ENCODE assay signal across 9 mouse cellular contexts in the genomic region with DNA sequence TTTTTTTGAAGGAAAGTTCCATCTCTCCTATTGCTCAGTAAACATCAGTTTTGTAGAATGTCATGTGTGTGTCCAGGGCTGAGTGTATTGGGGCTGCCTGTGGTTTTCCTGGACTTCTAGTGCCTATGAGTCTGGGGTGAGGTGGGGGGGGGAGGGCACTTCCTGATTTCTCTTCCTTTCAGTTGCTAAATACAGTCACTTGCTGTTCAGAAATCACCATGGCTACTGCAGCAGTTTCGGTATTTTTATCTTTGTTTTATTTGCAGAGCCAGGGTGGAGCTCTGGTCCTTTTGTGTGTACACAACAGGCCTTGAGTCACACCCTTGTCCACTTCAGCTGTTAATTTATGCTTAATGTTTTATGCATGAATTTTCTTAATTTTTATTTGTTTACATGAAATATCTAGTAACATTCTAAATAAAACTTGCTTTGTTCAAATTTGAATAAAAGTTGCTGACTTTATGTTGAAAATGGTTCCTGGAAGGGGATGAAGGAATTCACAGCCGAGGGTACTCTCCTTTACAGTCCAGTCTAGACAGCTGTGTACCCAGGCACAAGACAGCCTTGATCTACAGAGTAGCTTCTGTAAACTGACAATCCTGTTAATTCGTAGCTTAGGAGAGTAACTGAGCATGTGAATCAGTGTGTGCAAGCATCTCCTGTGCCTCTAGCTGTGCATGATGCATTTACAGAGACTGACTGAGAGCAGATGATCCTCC.
DNase-seq lines count a peak whose midpoint lies in the region; ATAC-seq and TF ChIP-seq lines count a peak whose summit lies in the region.
"Had no signal": no experiment of that assay in that cellular context is flagged by ENCODE, and none has a peak within 500 bp of the region (broad histone marks: within the 10 kb centered on the region; RNA-seq: fewer than 3 reads in every experiment).

No protein-coding gene starts in this region.

- H3K27me3 ChIP-seq in hindbrain, postnatal 0 days (ENCODE audit: insufficient read depth, low read length) = no peaks in the 10 kb centered on the region
- H3K27me3 ChIP-seq in liver, embryonic 14.5 days (ENCODE audit: control insufficient read depth, insufficient read depth, low read length) = no peaks in the 10 kb centered on the region
- H3K27me3 ChIP-seq: heart, embryonic 13.5 days had no signal

- WGBS in hindbrain, postnatal 0 days = 13% methylated on average over 3 of the region's 3 CpGs
- WGBS in liver, embryonic 14.5 days (ENCODE audit: insufficient replicate concordance) = 12% methylated on average over 3 of the region's 3 CpGs

- no peak overlapping the region for H3K4me3 ChIP-seq in hindbrain, postnatal 0 days (ENCODE audit: low read length)
- H3K4me3 ChIP-seq in liver, embryonic 14.5 days (ENCODE audit: insufficient read depth in 1 of 2, low read depth in 2 of 2, low read length in 2 of 2) = no peak overlapping the region
- H3K4me3 ChIP-seq: heart, embryonic 13.5 days had no signal

- intact Hi-C loops in heart, postnatal 36 days (cut with DNase I) = no loop called here

- H3K27ac ChIP-seq in hindbrain, postnatal 0 days = no peak overlapping the region
- H3K27ac ChIP-seq in liver, embryonic 14.5 days = no peak overlapping the region
- H3K27ac ChIP-seq: heart, embryonic 13.5 days had no signal

- H3K36me3 ChIP-seq in hindbrain, postnatal 0 days (ENCODE audit: insufficient read depth, low read length) = no peaks in the 10 kb centered on the region
- no peaks in the 10 kb centered on the region for H3K36me3 ChIP-seq in liver, embryonic 14.5 days (replicated peaks; ENCODE audit: control insufficient read depth, insufficient read depth, low read depth)
- H3K36me3 ChIP-seq: heart, embryonic 13.5 days had no signal

- H3K9ac ChIP-seq in hindbrain, postnatal 0 days (replicated peaks; ENCODE audit: low read length) = no peak overlapping the region
- no peak overlapping the region for H3K9ac ChIP-seq in liver, embryonic 14.5 days (replicated peaks)
- H3K9ac ChIP-seq: heart, embryonic 13.5 days had no signal

- H3K9me3 ChIP-seq in hindbrain, postnatal 0 days (ENCODE audit: low read length) = no peaks in the 10 kb centered on the region
- no peaks in the 10 kb centered on the region for H3K9me3 ChIP-seq in liver, embryonic 14.5 days (ENCODE audit: control insufficient read depth, low read length)
- H3K9me3 ChIP-seq: heart, embryonic 13.5 days had no signal

- peak; percentile 29 for DNase-seq in embryo, embryonic 11 days
- DNase-seq in embryo, embryonic 10 days (ENCODE audit: low spot score) = no peak
- DNase-seq in MEL-GATA-1-ER (ENCODE audit: extremely low read depth, low read depth) (peak; percentile 28), MN1 (ENCODE audit: low spot score) (no peak)
- DNase-seq in hindbrain, postnatal 0 days (ENCODE audit: low spot score) = peak; percentile 20
- DNase-seq in liver, embryonic 14.5 days (ENCODE audit: low read depth in 3 of 3, low spot score in 3 of 3) = no peak
- no peak for DNase-seq in heart, postnatal 36 days

- no peak for TF ChIP-seq CTCF in hindbrain, postnatal 0 days (IDR thresholded peaks at IDR 0.05; ENCODE audit: low read depth)
- no peak for TF ChIP-seq CTCF in liver, embryonic 14.5 days (IDR thresholded peaks at IDR 0.05; ENCODE audit: low read depth)

- no peaks in the 10 kb centered on the region for H3K4me1 ChIP-seq in hindbrain, postnatal 0 days (ENCODE audit: insufficient read depth, low read length)
- peaks cover 0 to 3% of the 10 kb centered on the region in 2 experiments; a peak in 2 of 4 replicates for H3K4me1 ChIP-seq in liver, embryonic 14.5 days (replicated peaks; ENCODE audit: control insufficient read depth in 2 of 2, insufficient read depth in 2 of 2, low read length in 1 of 2)

- ATAC-seq in hindbrain, postnatal 0 days = peak; percentile 76
- ATAC-seq in liver, embryonic 14.5 days (ENCODE audit: insufficient read depth) = peak; percentile 47; the same call in 1 of the 2 replicates
- ATAC-seq in neutrophil, adult 5-6 weeks (ENCODE audit: extremely low read depth, insufficient number of reproducible peaks, low FRiP score, poor library complexity, severe bottlenecking) = peak; percentile 78

- no peak for TF ChIP-seq EP300 in liver, embryonic 14.5 days (IDR thresholded peaks at IDR 0.05; ENCODE audit: low read depth)

- H3K4me2 ChIP-seq in hindbrain, postnatal 0 days (ENCODE audit: low read depth, low read length) = no peak overlapping the region
- H3K4me2 ChIP-seq in liver, embryonic 14.5 days (ENCODE audit: low read depth) = no peak overlapping the region
- H3K4me2 ChIP-seq: heart, embryonic 13.5 days had no signal

Comparison
In these comparisons a context has a peak if more than half of its experiments do, and no peak if none do; other contexts are left out.
1. DNase-seq: peak in embryo, embryonic 11 days (single experiment), MEL-GATA-1-ER (single experiment) and hindbrain, postnatal 0 days (single experiment); none in embryo, embryonic 10 days (single experiment), liver, embryonic 14.5 days (0 of 3), heart, postnatal 36 days (0 of 2) and MN1 (single experiment).
2. Peak in every context shown above with its lines, with median percentiles within 50 percentile points of each other: ATAC-seq.